Mouse (Mus musculus) erythroid progenitor cell, adult 5-6 weeks (primary cell): ENCODE measurements around the gene Rnf167. TPM values are rescaled to one million over a fixed set of nuclear protein-coding genes. Genes with fewer than 3 reads are reported as not detected.

Experiments used
- ATAC-seq: replicated peaks from 2 replicates; pipeline ENCODE4 v1.8.0; 2016; ENCODE audit warnings: moderate number of reproducible peaks, mild to moderate bottlenecking, moderate TSS enrichment, inconsistent platforms; ENCODE audit not compliant: poor library complexity, low FRiP score, severe bottlenecking
- total RNA-seq, 2 experiments: library from RNA; stranded (forward) in 1 of 2; stranded (reverse) in 1 of 2; fragments of 150-400 nt in 1 of 2; fragments of 186-747, 209-891 nt in 1 of 2; gene quantifications; 2 replicates each; pipeline versions ENCODE4 v1.2.3 to v1.2.4; 2015 to 2017; ENCODE audit warnings: low replicate concordance in 2 of 2

Rnf167 gene
- total RNA-seq, 2 experiments from 2014 or later: 117 to 213 TPM

- ATAC-seq: peak; percentile 7
These were observed 22.7 kb downstream of the Rnf167 start for GRCm38 (mm10) chr11:70669582-70670345.

DNA sequence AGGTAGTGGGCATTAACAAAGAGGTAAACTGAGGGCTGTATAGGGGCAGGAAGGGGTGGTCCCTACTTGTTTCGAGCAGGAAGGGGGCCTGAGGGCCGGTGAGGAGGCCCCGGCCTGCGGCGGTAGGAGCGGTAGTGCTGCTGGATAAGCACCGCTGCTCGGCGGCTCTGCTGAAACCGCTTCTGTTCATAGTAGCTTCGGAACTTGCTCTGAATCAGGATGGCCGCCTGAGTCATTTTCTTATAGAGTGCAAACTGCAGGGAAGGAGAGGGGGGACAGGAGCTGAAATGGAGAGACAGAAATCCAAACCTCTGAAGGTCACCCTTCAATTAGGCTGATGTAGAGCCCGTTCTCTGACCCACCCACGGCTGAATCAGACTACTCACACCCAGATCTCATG lies 23.4 kb downstream of the Rnf167 start:
- ATAC-seq: no peak

- no peak for ATAC-seq
These were observed 24.5 kb downstream of the Rnf167 start for GRCm38 (mm10) chr11:70671333-70672047.

- no peak for ATAC-seq
These were observed 27.0 kb downstream of the Rnf167 start for GRCm38 (mm10) chr11:70674014-70674413.

GRCm38 (mm10) chr11:70674501-70674900 lies 27.5 kb downstream of the Rnf167 start:
- ATAC-seq: no peak

GRCm38 (mm10) chr11:70678092-70678491 lies 31.1 kb downstream of the Rnf167 start:
- no peak for ATAC-seq

- no peak for ATAC-seq
These were observed 31.5 kb downstream of the Rnf167 start for GRCm38 (mm10) chr11:70678576-70678975.

GRCm38 (mm10) chr11:70679361-70679760 lies 32.3 kb downstream of the Rnf167 start:
- ATAC-seq: no peak

- ATAC-seq: no peak
These were observed 32.9 kb downstream of the Rnf167 start for GRCm38 (mm10) chr11:70679894-70680293.

- no peak for ATAC-seq
These were observed 34.1 kb downstream of the Rnf167 start for GRCm38 (mm10) chr11:70681170-70681569.

DNA sequence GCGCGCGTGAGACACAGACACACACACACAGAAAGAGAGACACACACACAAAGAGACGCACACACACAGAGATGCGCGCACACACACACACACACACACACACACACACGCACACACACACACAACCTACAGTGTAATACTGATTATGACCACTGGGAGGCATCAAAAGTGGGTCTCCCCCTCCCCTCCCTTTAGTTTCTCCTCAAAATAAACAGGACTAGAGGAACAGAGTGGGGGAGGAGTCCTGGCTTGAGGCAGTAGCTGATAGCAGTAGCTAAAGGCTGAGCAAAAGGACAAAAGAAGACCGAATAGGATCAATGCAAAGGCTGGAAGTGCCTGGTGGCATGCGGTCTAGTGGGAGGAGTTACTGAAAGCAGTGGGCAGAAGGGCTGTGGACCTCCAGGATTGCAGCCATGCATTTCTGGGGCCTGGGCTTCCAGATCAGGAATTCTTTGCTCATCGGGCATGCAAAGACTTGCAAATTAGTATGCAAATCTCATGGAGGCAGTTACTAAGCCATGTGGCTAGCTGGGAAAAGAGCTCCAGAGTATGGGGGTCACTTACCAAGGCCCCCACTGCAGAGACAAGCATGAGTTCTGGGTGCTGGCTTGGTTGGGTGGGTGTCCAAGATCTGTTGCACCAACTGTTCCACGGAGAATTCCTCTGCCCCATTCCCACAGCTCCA lies 35.0 kb downstream of the Rnf167 start:
- ATAC-seq: no peak

- no peak for ATAC-seq
These were observed 36.6 kb downstream of the Rnf167 start for GRCm38 (mm10) chr11:70683640-70684039.

GRCm38 (mm10) chr11:70686901-70687566 lies 40.0 kb downstream of the Rnf167 start:
- 0 out of 2 replicates have a peak, but pooled peaks have one; percentile 47 for ATAC-seq

DNA sequence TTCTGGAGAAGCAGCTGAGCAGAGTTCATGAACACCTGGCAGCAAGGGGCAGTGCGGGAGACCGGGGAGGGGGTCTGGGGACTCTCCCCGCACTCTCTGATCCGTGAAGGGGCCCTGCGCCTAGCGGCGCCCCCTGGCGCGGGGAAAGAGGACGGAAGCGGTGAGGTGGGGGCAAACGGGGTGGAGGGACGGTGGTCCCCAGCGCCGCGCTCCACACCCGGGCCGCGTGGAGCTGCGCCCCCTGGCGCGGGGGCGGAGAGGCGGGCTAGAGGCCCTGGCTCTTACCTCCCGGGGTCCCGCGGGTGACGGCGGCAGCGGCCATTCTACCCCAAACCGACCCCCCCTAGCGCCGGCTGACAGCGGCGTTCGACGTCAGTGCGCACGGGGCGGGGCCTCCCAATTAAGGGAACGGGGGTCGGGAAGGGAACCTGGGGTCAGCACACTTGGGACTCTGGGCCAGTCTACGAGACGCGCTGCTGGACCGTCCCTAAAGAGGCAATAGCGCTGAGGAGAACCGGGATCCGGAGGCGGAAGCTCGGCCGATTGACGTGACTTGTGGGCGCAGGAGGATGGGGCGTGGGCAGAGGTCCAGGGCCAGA lies 40.7 kb downstream of the Rnf167 start, which contains the start of gene Camta2:
Gene Camta2, minus strand, starts transcription at position 505 of the 599 bp plus-strand sequence.
- peak; percentile 63 for ATAC-seq

GRCm38 (mm10) chr11:70688372-70688771 lies 41.3 kb downstream of the Rnf167 start:
- no peak for ATAC-seq

GRCm38 (mm10) chr11:70689578-70689977 lies 42.5 kb downstream of the Rnf167 start:
- no peak for ATAC-seq

DNA sequence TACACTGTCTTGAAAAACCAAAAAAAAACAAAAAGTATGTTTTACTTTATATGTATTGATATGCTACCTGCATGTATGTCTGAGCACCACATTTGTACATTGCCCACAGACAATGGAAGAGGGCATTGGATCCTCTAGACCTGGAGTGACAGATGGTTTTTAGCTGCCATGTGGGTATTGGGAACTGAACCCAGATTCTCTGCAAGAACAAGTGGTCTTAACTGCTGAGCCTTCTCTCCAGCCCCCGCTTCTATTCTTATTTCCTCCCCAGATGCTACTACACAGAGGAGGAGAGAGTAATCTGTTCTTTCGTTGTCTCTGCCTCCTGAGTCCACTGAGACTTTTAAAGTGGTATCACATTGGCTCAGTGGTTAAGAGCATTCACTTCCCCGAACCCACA lies 46.5 kb downstream of the Rnf167 start:
- ATAC-seq: no peak

DNA sequence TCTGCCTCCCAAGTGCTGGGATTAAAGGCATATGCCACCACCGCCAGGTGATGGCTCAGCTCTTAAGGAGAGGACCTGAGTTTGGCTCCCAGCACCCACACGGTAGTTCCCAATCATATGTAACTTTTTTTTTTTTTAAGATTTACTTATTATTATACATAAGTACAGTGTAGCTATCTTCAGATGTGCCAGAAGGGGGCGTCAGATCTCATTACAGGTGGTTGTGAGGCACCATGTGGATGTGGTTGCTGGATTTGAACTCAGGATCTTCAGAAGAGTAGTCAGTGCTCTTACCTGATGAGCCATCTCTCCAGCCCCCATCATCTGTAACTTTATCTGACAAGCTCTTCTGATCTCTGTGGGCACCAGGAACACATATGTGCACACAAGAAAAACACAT lies 50.3 kb downstream of the Rnf167 start:
- ATAC-seq: no peak

DNA sequence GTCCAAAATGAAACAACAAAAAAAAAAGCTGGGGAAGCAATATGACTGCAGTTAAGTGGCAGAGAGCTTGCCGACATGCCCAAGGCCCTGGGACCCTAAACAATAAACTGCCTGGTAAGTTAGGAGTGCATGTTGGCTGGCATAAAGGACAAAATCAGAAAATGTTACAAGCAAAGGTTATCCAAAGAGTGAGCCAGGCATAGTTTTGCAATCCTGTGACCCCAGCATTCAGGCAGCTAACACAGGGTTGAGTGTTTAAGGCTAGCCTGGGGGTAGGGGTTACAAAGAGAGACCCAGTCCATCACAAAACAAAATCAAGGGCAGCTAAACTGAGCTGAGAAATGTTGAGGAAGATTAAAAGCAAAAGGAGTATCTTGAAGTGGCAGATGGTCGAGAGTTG lies 52.0 kb downstream of the Rnf167 start:
- no peak for ATAC-seq
